32 mouse cellular contexts compared by ENCODE assay signal in genomic region chr13:36330542-36330941, GRCm38 (mm10).
"Had no signal": no experiment of that assay in that cellular context is flagged by ENCODE, and none has a peak within 500 bp of the region (broad histone marks: within the 10 kb centered on the region; RNA-seq: fewer than 3 reads in every experiment).

No protein-coding gene starts in this region.

- H3K4me3 ChIP-seq: limb, embryonic 10.5 days; limb, embryonic 12.5 days; limb, embryonic 13.5 days; limb, embryonic 15.5 days; liver, embryonic 12.5 days; liver, embryonic 13.5 days; liver, embryonic 15.5 days; lung, embryonic 15.5 days; megakaryocyte, embryonic 14.5 days; midbrain, embryonic 10.5 days; midbrain, embryonic 12.5 days; midbrain, embryonic 13.5 days; midbrain, embryonic 15.5 days; myocyte; neural tube, embryonic 12.5 days had no signal

- H3K27ac ChIP-seq: limb, embryonic 10.5 days; limb, embryonic 12.5 days; limb, embryonic 13.5 days; limb, embryonic 15.5 days; liver, embryonic 12.5 days; liver, embryonic 13.5 days; liver, embryonic 14.5 days; liver, embryonic 15.5 days; lung, embryonic 15.5 days; macrophage; midbrain, embryonic 10.5 days; midbrain, embryonic 12.5 days; midbrain, embryonic 13.5 days; midbrain, embryonic 15.5 days; neural tube, embryonic 12.5 days had no signal

- H3K27me3 ChIP-seq: limb, embryonic 12.5 days; limb, embryonic 13.5 days; limb, embryonic 15.5 days; liver, embryonic 12.5 days; liver, embryonic 13.5 days; liver, embryonic 15.5 days; lung, embryonic 15.5 days; megakaryocyte, embryonic 14.5 days; midbrain, embryonic 12.5 days; midbrain, embryonic 13.5 days; midbrain, embryonic 15.5 days; neural tube, embryonic 12.5 days had no signal

- H3K36me3 ChIP-seq: limb, embryonic 10.5 days; limb, embryonic 12.5 days; limb, embryonic 13.5 days; limb, embryonic 15.5 days; liver, embryonic 12.5 days; liver, embryonic 13.5 days; liver, embryonic 15.5 days; lung, embryonic 15.5 days; midbrain, embryonic 10.5 days; midbrain, embryonic 12.5 days; midbrain, embryonic 13.5 days; midbrain, embryonic 15.5 days; neural tube, embryonic 12.5 days had no signal

- ATAC-seq: liver, embryonic 12.5 days; liver, postnatal 0 days; lung, postnatal 0 days; midbrain, embryonic 13.5 days; midbrain, embryonic 15.5 days; midbrain, embryonic 16.5 days had no signal

- H3K9ac ChIP-seq: limb, embryonic 12.5 days; limb, embryonic 13.5 days; limb, embryonic 15.5 days; liver, embryonic 12.5 days; liver, embryonic 13.5 days; liver, embryonic 14.5 days; liver, embryonic 15.5 days; liver, postnatal 0 days; lung, embryonic 14.5 days; lung, embryonic 15.5 days; midbrain, embryonic 12.5 days; midbrain, embryonic 13.5 days; midbrain, embryonic 15.5 days; neural tube, embryonic 12.5 days had no signal

- H3K4me1 ChIP-seq: limb, embryonic 10.5 days; limb, embryonic 12.5 days; limb, embryonic 13.5 days; limb, embryonic 15.5 days; megakaryocyte, embryonic 14.5 days; midbrain, embryonic 12.5 days; midbrain, embryonic 13.5 days; midbrain, embryonic 15.5 days; neural tube, embryonic 12.5 days had no signal

- DNase-seq: left cerebral cortex, postnatal 4 days; liver; liver, embryonic 13.5 days; liver, postnatal 0 days; lung, adult 18-20 months; lung, adult 2 months; lung, embryonic 14.5 days; lung, postnatal 10 days; lung, postnatal 14 days; lung, postnatal 36 days; lung, postnatal 4 days; midbrain, embryonic 14.5 days had no signal

- H3K4me2 ChIP-seq: limb, embryonic 12.5 days; limb, embryonic 13.5 days; limb, embryonic 15.5 days; liver, embryonic 11.5 days; liver, embryonic 12.5 days; liver, embryonic 13.5 days; liver, embryonic 15.5 days; lung, embryonic 14.5 days; lung, embryonic 15.5 days; midbrain, embryonic 11.5 days; midbrain, embryonic 12.5 days; midbrain, embryonic 13.5 days; midbrain, embryonic 15.5 days; neural tube, embryonic 12.5 days had no signal

- H3K9me3 ChIP-seq: limb, embryonic 10.5 days; limb, embryonic 12.5 days; limb, embryonic 13.5 days; limb, embryonic 15.5 days; liver, embryonic 12.5 days; liver, embryonic 13.5 days; liver, embryonic 15.5 days; lung, embryonic 15.5 days; megakaryocyte, embryonic 14.5 days; midbrain, embryonic 10.5 days; midbrain, embryonic 12.5 days; midbrain, embryonic 13.5 days; midbrain, embryonic 15.5 days; neural tube, embryonic 12.5 days had no signal
